Mouse (Mus musculus) midbrain, postnatal 0 days (tissue): ENCODE measurements around the gene 1700069L16Rik. TPM values are rescaled to one million over a fixed set of nuclear protein-coding genes. Genes with fewer than 3 reads are reported as not detected.

Experiments
- ATAC-seq: fragments of 200-750 bp; cut with Nextera tagmentation; 2 replicates; pipeline ENCODE4 v1.8.0; 2017; ENCODE audit warnings: moderate number of reproducible peaks, mild to moderate bottlenecking, moderate TSS enrichment, moderate library complexity; ENCODE audit not compliant: low FRiP score
- DNase-seq: peaks from one replicate; pipeline ENCODE4 v3.0.0-alpha.2; 2015; ENCODE audit warnings: low spot score
- H3K27ac ChIP-seq: fragments of 300-500 bp; sonication (generic); 2 replicates; pipeline ENCODE4 v1.5.1; 2014; ENCODE audit warnings: low read depth, mild to moderate bottlenecking, low read length, mixed read lengths
- H3K27me3 ChIP-seq: fragments of 300-500 bp; sonication (generic); 2 replicates; pipeline ENCODE4 v1.6.1; 2014; ENCODE audit warnings: low read length, control low read depth, mixed read lengths; ENCODE audit not compliant: insufficient read depth
- H3K36me3 ChIP-seq: fragments of 300-500 bp; sonication (generic); 2 replicates; pipeline ENCODE4 v1.6.1; 2014; ENCODE audit warnings: low read length, control low read depth, mixed read lengths; ENCODE audit not compliant: insufficient read depth
- H3K4me1 ChIP-seq: fragments of 300-500 bp; sonication (generic); 2 replicates; pipeline ENCODE4 v1.6.1; 2014; ENCODE audit warnings: mild to moderate bottlenecking, control low read depth, antibody characterized with exemption, low read length, mixed read lengths; ENCODE audit not compliant: insufficient read depth
- H3K4me2 ChIP-seq: fragments of 300-500 bp; sonication (generic); 2 replicates; pipeline ENCODE4 v1.6.1; 2014; ENCODE audit warnings: low read depth, mild to moderate bottlenecking, low read length, mixed read lengths; ENCODE audit not compliant: poor library complexity, severe bottlenecking
- H3K4me3 ChIP-seq: fragments of 300-500 bp; sonication (generic); 2 replicates; pipeline ENCODE4 v1.5.1; 2014; ENCODE audit warnings: low read depth, mild to moderate bottlenecking, low read length, moderate library complexity
- H3K9ac ChIP-seq: fragments of 300-500 bp; sonication (generic); replicated peaks from 2 replicates; pipeline ENCODE4 v1.6.1; 2014; ENCODE audit warnings: mild to moderate bottlenecking, low read length, moderate library complexity, mixed read lengths; ENCODE audit not compliant: poor library complexity, severe bottlenecking
- H3K9me3 ChIP-seq: fragments of 300-500 bp; sonication (generic); 2 replicates; pipeline ENCODE4 v1.6.1; 2016; ENCODE audit warnings: low read length, control low read depth
- CTCF ChIP-seq: IDR thresholded peaks from 2 replicates; pipeline ENCODE4 v1.5.1; 2016; ENCODE audit warnings: antibody characterized with exemption, mild to moderate bottlenecking
- WGBS: fragments of 180-500 bp; shearing (Covaris S2); extraction: QIAGEN DNeasy Blood & Tissue Kit; methylation state at CpG from one replicate; pipeline ENCODE4 v1.1.7; 2014; 5-methylcytosine and 5-hydroxymethylcytosine counted together
- polyA plus RNA-seq: library from polyadenylated mRNA; unstranded; fragments of >200 nt; fragmentation: Nextera tagmentation; extraction: Ambion mirVana; gene quantifications from 2 replicates; pipeline ENCODE4 v1.2.1, GENCODE M21; 2015
- total RNA-seq: library from RNA; depleted of rRNA; stranded (reverse); fragments of >200 nt; gene quantifications from 2 replicates; pipeline ENCODE4 v1.2.3, GENCODE M21; 2014

1700069L16Rik gene
- total and polyA plus RNA-seq, 2 experiments from 2014 or later = not detected

- Histone ChIP-seq H3K4me3 (no peak overlapping the region), H3K9ac (no peak overlapping the region), H3K4me2 (no peak overlapping the region), H3K27me3 (no peaks in the 10 kb centered on the region), H3K36me3 (peaks cover 88% of the 10 kb centered on the region), H3K27ac (no peak overlapping the region), H3K9me3 (no peaks in the 10 kb centered on the region), H3K4me1 (no peaks in the 10 kb centered on the region)
- no peak for TF ChIP-seq CTCF
- DNase-seq (no peak), ATAC-seq (no peak)
- 94% methylated on average over 9 of the region's 9 CpGs for WGBS
Measured at GRCm38 (mm10) chr5:113751521-113752157, 27.1 kb upstream of the 1700069L16Rik start.

- H3K36me3 ChIP-seq = peaks cover 89% of the 10 kb centered on the region
- DNase-seq = no peak
- WGBS = 95% methylated on average over 13 of the region's 13 CpGs
- H3K4me2 ChIP-seq = no peak overlapping the region
- no peaks in the 10 kb centered on the region for H3K9me3 ChIP-seq
- no peaks in the 10 kb centered on the region for H3K27me3 ChIP-seq
- H3K4me3 ChIP-seq = no peak overlapping the region
- ATAC-seq = no peak
- H3K27ac ChIP-seq = no peak overlapping the region
- no peak overlapping the region for H3K9ac ChIP-seq
- no peaks in the 10 kb centered on the region for H3K4me1 ChIP-seq
- no peak for TF ChIP-seq CTCF
Measured at GRCm38 (mm10) chr5:113748556-113749331, 24.2 kb upstream of the 1700069L16Rik start.

DNA sequence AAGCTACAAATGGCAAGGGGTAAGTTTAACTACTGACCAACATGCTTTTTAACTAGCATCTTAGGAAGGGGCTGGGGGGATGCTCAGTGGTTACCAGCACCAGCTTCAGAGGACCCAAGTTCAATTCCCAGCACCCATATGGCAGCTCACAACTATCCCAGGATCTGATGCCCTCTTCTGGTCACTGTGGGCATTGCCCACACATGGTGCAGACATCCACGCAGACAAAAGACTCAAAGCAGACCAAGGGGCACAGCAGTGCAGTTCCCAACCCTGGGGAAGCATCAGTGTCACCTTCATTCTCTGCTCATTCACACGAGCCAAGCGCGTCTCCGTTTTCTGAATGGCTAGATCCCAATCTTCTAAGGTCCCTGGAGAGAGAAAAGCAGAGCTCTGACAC lies 23.1 kb upstream of the 1700069L16Rik start:
- no peaks in the 10 kb centered on the region for H3K9me3 ChIP-seq
- WGBS = 93% methylated on average over 5 of the region's 5 CpGs
- no peak overlapping the region for H3K4me3 ChIP-seq
- ATAC-seq (no peak), DNase-seq (no peak)
- H3K9ac ChIP-seq = no peak overlapping the region
- no peaks in the 10 kb centered on the region for H3K4me1 ChIP-seq
- no peaks in the 10 kb centered on the region for H3K27me3 ChIP-seq
- H3K4me2 ChIP-seq = no peak overlapping the region
- peak; percentile 47 for TF ChIP-seq CTCF
- no peak overlapping the region for H3K27ac ChIP-seq
- H3K36me3 ChIP-seq = peaks cover 90% of the 10 kb centered on the region

GRCm38 (mm10) chr5:113737607-113738237 lies 13.2 kb upstream of the 1700069L16Rik start:
- H3K4me3 ChIP-seq = no peak overlapping the region
- H3K27ac ChIP-seq = no peak overlapping the region
- H3K4me2 ChIP-seq = no peak overlapping the region
- no peaks in the 10 kb centered on the region for H3K9me3 ChIP-seq
- H3K4me1 ChIP-seq = peaks cover 7% of the 10 kb centered on the region; the same call in 1 of the 2 replicates
- H3K27me3 ChIP-seq = no peaks in the 10 kb centered on the region
- peaks cover 40% of the 10 kb centered on the region for H3K36me3 ChIP-seq
- ATAC-seq (no peak), DNase-seq (no peak)
- no peak for TF ChIP-seq CTCF
- H3K9ac ChIP-seq = 0 out of 2 replicates have a peak overlapping the region, but pooled peaks have one; percentile 4
- 93% methylated on average over 11 of the region's 11 CpGs for WGBS

DNA sequence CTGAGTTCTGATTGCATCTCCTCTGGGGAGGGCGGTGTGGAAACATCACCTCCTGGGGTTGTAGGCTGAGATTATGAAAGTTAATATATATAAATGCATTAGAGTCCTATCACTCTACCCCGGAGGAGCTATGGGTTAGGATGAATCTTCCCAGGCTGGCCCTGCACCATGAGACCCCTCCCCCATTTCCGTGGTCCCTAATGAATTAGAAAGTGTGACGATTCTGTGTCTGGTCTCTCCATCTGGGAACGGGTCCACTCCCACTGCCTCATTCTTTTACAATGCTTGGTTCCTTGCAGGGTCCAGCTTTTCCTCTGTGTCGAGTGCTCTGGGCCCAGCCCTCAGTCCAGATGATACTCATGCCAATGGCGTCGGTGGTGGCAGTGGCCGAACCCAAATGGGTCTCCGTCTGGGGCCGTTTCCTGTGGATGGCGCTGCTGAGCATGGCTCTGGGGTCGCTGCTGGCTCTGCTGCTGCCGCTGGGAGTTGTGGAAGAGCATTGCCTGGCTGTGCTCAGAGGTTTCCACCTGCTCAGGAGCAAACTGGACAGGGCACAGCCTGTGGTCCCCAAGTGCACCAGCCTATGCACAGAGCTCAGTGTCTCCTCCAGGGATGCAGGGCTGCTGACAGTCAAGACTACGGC lies 12.1 kb upstream of the 1700069L16Rik start:
- ATAC-seq (no peak), DNase-seq (no peak)
- peak overlapping the region; percentile 97 for H3K27ac ChIP-seq

More for the DNA sequence above, 12.1 kb upstream of the 1700069L16Rik start:
- Histone ChIP-seq H3K9ac (peak overlapping the region; percentile 61), H3K36me3 (peaks cover 30% of the 10 kb centered on the region), H3K27me3 (no peaks in the 10 kb centered on the region), H3K4me2 (peak overlapping the region; percentile 84), H3K9me3 (no peaks in the 10 kb centered on the region), H3K4me3 (peak overlapping the region; percentile 51), H3K4me1 (peaks cover 7% of the 10 kb centered on the region; the same call in 1 of the 2 replicates)
- peak; percentile 43 for TF ChIP-seq CTCF
- 34% methylated on average over 15 of the region's 15 CpGs for WGBS
